Mouse (Mus musculus): ENCODE data around the gene Slc51b. TPM values are rescaled to one million over a fixed set of nuclear protein-coding genes. Genes with fewer than 3 reads are reported as not detected.

The Slc51b gene
- polyA plus RNA-seq, 1 experiment from 2014 or later, result not detected

GRCm38 (mm10) chr9:65407327-65407726 lies 15.4 kb downstream of the Slc51b start:
- WGBS, result 93% methylated on average over 5 of the region's 5 CpGs
- ATAC-seq (replicated peaks), result no peak

GRCm38 (mm10) chr9:65405184-65405449 lies 17.6 kb downstream of the Slc51b start:
- H3K36me3 ChIP-seq, result no peaks in the 10 kb centered on the region
- no peak for ATAC-seq (replicated peaks)
- H3K9me3 ChIP-seq, result no peaks in the 10 kb centered on the region
- H3K4me3 ChIP-seq, result no peak overlapping the region
- H3K27me3 ChIP-seq, result no peaks in the 10 kb centered on the region
- H3K4me1 ChIP-seq, result peaks cover 8% of the 10 kb centered on the region
- no peak overlapping the region for H3K27ac ChIP-seq (replicated peaks)
- no peak overlapping the region for H3K4me2 ChIP-seq (replicated peaks)
- no peak overlapping the region for H3K9ac ChIP-seq (replicated peaks)
- 83% methylated on average over 2 of the region's 2 CpGs for WGBS

More at GRCm38 (mm10) chr9:65407327-65407726, 15.4 kb downstream of the Slc51b start:
- no peaks in the 10 kb centered on the region for H3K27me3 ChIP-seq
- H3K4me3 ChIP-seq, result no peak overlapping the region
- H3K4me1 ChIP-seq, result peaks cover 8% of the 10 kb centered on the region
- no peak overlapping the region for H3K27ac ChIP-seq (replicated peaks)
- no peaks in the 10 kb centered on the region for H3K9me3 ChIP-seq
- no peaks in the 10 kb centered on the region for H3K36me3 ChIP-seq
- H3K9ac ChIP-seq (replicated peaks), result no peak overlapping the region
- no peak overlapping the region for H3K4me2 ChIP-seq (replicated peaks)

DNA sequence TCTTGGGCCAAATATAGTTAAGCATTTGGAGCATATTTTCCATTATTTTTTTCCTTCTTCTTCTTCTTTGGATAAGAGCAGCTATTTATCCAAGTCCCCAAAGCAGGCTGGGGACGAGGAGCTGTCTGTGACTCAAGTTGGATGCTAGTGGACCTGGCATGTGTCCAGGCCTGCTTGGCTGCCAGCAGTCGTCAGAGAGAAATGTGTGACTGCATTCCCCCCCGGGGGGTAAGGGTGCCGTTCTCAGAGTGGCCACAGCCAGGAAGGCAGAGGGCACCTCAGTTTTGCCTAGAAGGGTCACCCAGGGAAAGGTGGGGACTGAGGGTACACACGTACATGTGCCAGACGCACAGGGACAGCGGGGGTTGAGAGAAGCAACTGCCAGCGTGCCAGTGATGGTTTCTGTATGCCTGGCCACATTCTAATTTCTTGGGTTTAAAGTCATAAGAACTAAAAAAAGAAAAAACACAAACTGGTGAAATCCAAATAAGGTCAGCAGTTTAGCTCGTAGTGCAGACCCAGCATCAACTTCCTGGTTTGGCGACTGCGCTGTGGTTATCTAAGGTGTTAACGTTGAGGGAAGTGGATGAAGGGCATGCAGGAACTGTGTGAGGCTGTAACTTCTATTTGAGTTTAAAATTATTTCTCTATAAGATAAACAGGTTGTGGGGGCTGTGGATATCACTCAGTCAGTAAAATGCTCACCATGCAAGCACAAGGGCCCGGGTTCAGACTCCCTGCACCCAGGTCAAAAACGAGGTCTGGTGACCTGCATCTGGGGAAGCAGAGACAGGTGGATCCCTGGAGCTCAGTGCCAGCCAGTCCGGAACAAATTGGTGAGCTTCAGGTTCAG lies 18.2 kb downstream of the Slc51b start:
- ATAC-seq (replicated peaks), result no peak
- Histone ChIP-seq H3K4me1 (peaks cover 8% of the 10 kb centered on the region), H3K9me3 (no peaks in the 10 kb centered on the region), H3K27ac (replicated peaks) (no peak overlapping the region; the same call in 1 of the 2 replicates), H3K36me3 (no peaks in the 10 kb centered on the region), H3K9ac (replicated peaks) (no peak overlapping the region), H3K27me3 (no peaks in the 10 kb centered on the region), H3K4me3 (no peak overlapping the region), H3K4me2 (replicated peaks) (no peak overlapping the region)
- 66% methylated on average over 15 of the region's 15 CpGs for WGBS

- H3K4me3 ChIP-seq, result no peak overlapping the region
- no peak overlapping the region for H3K27ac ChIP-seq (replicated peaks)
- no peaks in the 10 kb centered on the region for H3K36me3 ChIP-seq
- no peak for ATAC-seq (replicated peaks)
- 89% methylated on average over 6 of the region's 6 CpGs for WGBS
- H3K9ac ChIP-seq (replicated peaks), result no peak overlapping the region
- no peaks in the 10 kb centered on the region for H3K9me3 ChIP-seq
- no peaks in the 10 kb centered on the region for H3K27me3 ChIP-seq
- H3K4me2 ChIP-seq (replicated peaks), result no peak overlapping the region
- peaks cover 19% of the 10 kb centered on the region for H3K4me1 ChIP-seq
These were observed 22.8 kb downstream of the Slc51b start for GRCm38 (mm10) chr9:65399934-65400333.

DNA sequence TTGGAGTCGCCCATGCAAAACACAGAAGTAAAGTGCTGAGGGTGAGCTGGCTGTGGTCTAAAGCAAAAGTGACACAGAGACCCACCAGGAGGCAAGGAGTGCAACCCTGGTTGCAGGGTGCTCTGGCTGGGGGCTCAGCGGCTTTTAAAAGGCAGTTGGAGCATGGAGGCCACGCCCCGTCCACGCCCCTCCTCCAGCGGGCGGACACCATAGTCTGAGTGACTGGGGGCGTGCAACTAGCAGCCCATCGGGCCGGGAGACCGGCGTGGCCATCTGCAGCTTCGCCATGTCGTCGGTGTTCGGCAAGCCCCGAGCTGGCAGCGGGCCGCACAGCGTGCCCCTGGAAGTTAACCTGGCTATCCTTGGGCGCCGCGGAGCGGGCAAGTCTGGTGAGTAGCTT lies 24.5 kb downstream of the Slc51b start, which contains the start of gene Rasl12:
Gene Rasl12 (plus strand): TSS at position 228 of the 400 bp plus-strand sequence.
- Histone ChIP-seq H3K4me1 (peaks cover 11% of the 10 kb centered on the region; the same call in 1 of the 2 replicates), H3K36me3 (no peaks in the 10 kb centered on the region), H3K9me3 (no peaks in the 10 kb centered on the region), H3K9ac (replicated peaks) (peak within 1 kb of the TSS; percentile 61), H3K4me2 (replicated peaks) (peak within 1 kb of the TSS; percentile 70), H3K4me3 (peak within 1 kb of the TSS; percentile 49), H3K27me3 (no peaks in the 10 kb centered on the region), H3K27ac (replicated peaks) (no peak within 1 kb of the TSS)
- WGBS, result under 1% methylated on average over 24 of the region's 24 CpGs
- peak; percentile 80 for ATAC-seq (replicated peaks)

GRCm38 (mm10) chr9:65394360-65394759 lies 28.4 kb downstream of the Slc51b start:
- Histone ChIP-seq H3K27ac (replicated peaks) (no peak overlapping the region), H3K4me2 (replicated peaks) (no peak overlapping the region), H3K36me3 (no peaks in the 10 kb centered on the region), H3K4me1 (peaks cover 16% of the 10 kb centered on the region), H3K4me3 (no peak overlapping the region), H3K9ac (replicated peaks) (no peak overlapping the region), H3K27me3 (peaks cover 32% of the 10 kb centered on the region), H3K9me3 (no peaks in the 10 kb centered on the region)
- WGBS, result 77% methylated on average over 2 of the region's 2 CpGs
- no peak for ATAC-seq (replicated peaks)

DNA sequence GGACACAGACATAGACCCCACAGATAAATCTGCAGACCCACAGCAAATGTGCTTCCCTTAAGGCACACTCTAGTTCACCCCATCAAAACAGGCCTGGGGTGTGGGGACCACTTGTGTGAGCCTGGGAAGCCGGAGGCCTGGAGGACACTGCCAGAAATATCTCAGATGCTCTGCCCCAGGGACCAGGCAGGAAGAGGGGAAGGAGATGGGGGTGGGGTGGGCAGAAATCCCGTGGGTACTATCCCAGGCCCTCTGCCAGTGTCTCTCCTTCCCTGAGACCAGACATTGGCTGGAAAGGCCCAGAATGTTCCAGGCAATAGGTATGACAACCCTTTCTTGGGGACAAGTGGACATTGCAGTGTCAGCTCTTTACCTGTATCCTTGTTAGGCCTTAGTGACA lies 29.1 kb downstream of the Slc51b start:
- no peaks in the 10 kb centered on the region for H3K9me3 ChIP-seq
- no peak overlapping the region for H3K9ac ChIP-seq (replicated peaks)
- no peak for ATAC-seq (replicated peaks)
- WGBS, result 75% methylated on average over 2 of the region's 2 CpGs
- no peak overlapping the region for H3K27ac ChIP-seq (replicated peaks)
- H3K4me2 ChIP-seq (replicated peaks), result no peak overlapping the region
- H3K27me3 ChIP-seq, result peaks cover 33% of the 10 kb centered on the region
- peaks cover 13% of the 10 kb centered on the region for H3K4me1 ChIP-seq
- no peak overlapping the region for H3K4me3 ChIP-seq
- no peaks in the 10 kb centered on the region for H3K36me3 ChIP-seq

DNA sequence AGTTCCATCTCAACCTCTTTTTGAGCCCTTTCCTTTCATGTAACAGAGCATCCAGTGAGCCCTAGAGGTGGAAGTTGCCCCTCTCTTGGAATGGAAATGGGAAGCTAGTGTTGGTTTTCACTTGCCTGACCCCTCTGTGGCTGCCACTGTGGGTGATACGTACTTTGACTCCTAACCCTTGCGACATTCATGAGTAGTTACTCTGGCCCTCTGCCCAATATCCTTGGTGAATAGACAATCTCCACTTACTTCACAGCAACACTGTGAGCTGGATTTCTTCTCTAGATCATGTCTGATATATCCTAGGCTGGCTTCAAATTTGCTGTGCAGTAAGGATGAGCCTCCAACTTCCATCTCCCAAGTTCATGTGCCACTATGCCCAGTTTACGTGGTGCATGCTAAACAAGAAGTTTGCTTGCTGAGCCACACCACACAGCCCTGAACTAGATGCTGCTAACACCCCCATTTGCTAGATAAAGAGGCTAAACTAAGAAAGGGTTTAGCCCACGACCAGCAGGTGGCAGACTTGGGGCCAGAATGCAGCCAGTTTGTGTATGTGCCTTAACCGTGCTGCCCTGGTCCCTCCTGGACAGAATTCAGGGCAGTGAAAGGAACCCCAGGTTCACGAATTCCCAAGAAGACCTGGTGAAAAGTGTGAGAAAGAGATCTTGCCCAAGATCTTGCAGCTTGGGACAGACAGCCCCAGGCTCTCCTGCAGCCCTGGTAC lies 30.0 kb downstream of the Slc51b start:
- no peak overlapping the region for H3K9ac ChIP-seq (replicated peaks)
- WGBS, result 29% methylated on average over 6 of the region's 6 CpGs
- H3K4me2 ChIP-seq (replicated peaks), result no peak overlapping the region
- H3K27ac ChIP-seq (replicated peaks), result no peak overlapping the region
- H3K4me1 ChIP-seq, result peaks cover 5% of the 10 kb centered on the region; the same call in 1 of the 2 replicates
- no peaks in the 10 kb centered on the region for H3K9me3 ChIP-seq
- H3K27me3 ChIP-seq, result peaks cover 33% of the 10 kb centered on the region
- H3K4me3 ChIP-seq, result no peak overlapping the region
- no peaks in the 10 kb centered on the region for H3K36me3 ChIP-seq
- ATAC-seq (replicated peaks), result no peak

DNA sequence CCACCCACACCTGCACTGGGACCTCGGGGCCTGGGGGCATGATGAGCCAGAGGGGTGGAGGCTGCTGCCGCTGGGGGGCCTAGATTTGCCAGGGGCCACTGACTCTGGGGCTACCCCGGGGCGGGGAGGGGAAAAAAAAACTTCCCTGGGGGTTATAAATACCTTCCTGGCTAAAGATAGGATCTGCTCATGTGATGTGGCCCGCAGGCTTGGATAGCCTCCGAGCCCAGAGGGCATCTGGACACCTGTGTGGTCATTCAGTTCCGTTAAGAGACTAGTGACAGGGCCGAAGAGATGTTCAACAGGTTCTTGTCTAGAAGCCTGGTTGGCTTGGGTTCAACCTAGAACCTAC lies 31.2 kb downstream of the Slc51b start, which contains the start of gene Kbtbd13:
Gene Kbtbd13 (minus strand): TSS at position 40 of the 352 bp plus-strand sequence.
- Histone ChIP-seq H3K9ac (replicated peaks) (peak within 1 kb of the TSS; percentile 48), H3K9me3 (no peaks in the 10 kb centered on the region), H3K4me1 (peaks cover 5% of the 10 kb centered on the region; the same call in 1 of the 2 replicates), H3K4me3 (peak within 1 kb of the TSS; percentile 46), H3K27ac (replicated peaks) (peak within 1 kb of the TSS; percentile 16; the same call in 1 of the 2 replicates), H3K27me3 (peaks cover 33% of the 10 kb centered on the region), H3K4me2 (replicated peaks) (peak within 1 kb of the TSS; percentile 49), H3K36me3 (no peaks in the 10 kb centered on the region)
- ATAC-seq (replicated peaks), result no peak
- 41% methylated on average over 8 of the region's 8 CpGs for WGBS

DNA sequence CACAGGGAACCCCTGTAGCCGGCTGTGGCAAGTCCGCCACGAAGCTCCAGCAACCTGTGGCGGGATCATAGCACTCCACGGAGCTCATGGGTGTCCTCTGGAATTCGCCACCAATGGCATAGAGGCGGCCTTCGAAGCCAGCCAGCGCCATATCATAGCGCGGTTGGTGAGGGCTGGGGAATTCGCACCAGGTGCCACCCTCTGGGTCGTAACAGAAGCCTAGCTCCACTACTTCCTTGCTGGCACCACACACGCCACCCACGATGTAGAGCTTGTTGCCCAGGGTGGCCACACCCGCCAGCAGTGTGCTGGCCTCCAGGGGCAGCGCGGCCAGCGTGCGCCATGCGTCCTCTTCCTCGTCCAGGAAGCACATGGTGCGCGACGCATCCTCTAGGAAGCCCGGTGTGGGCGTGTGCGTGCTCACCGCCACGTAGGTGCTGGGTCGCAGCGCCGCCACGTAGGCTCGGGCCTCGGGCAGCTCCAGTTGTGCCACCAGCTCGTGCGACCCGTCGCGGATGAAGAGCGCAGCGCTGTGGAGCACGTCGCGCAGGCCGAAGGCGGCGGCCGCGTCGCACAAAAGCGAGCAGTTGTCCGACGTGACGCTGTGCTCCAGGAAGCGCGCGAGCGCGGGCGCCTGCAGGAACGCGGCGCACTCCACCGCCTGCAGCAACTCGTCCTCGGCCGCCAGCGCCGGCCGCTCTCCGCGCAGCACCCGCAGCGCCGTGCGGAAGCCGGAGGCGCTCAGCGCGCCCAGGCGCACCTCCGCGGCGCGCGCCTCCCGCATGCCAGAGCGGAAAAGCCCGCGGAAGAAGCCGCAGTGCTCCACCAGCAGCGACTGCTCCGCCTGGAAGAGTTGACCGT lies 31.8 kb downstream of the Slc51b start:
- peak; percentile 61 for ATAC-seq (replicated peaks)
- WGBS, result 19% methylated on average over 90 of the region's 96 CpGs

GRCm38 (mm10) chr9:65386373-65387140 lies 36.2 kb downstream of the Slc51b start:
- Histone ChIP-seq H3K36me3 (no peaks in the 10 kb centered on the region), H3K9me3 (no peaks in the 10 kb centered on the region), H3K4me2 (replicated peaks) (no peak overlapping the region), H3K27me3 (peaks cover 20% of the 10 kb centered on the region), H3K4me1 (peaks cover 5% of the 10 kb centered on the region; the same call in 1 of the 2 replicates), H3K9ac (replicated peaks) (no peak overlapping the region), H3K27ac (replicated peaks) (no peak overlapping the region), H3K4me3 (no peak overlapping the region)
- 25% methylated on average over 8 of the region's 8 CpGs for WGBS
- no peak for ATAC-seq (replicated peaks)

More for the DNA sequence above, 31.8 kb downstream of the Slc51b start:
- Histone ChIP-seq H3K9me3 (no peaks in the 10 kb centered on the region), H3K36me3 (no peaks in the 10 kb centered on the region), H3K27me3 (peaks cover 33% of the 10 kb centered on the region), H3K4me1 (peaks cover 5% of the 10 kb centered on the region; the same call in 1 of the 2 replicates), H3K4me2 (replicated peaks) (peak overlapping the region; percentile 49), H3K9ac (replicated peaks) (peak overlapping the region; percentile 48), H3K4me3 (peak overlapping the region; percentile 46), H3K27ac (replicated peaks) (peak overlapping the region; percentile 16; the same call in 1 of the 2 replicates)
